Mouse (Mus musculus) T-helper 1 cell (primary cell): ENCODE results near the gene Mas1.

Experiments used
- in situ Hi-C: fragments of 300-600 bp; cut with MboI, MseI; formaldehyde crosslinking; loops from one replicate; pipeline ENCODE4 v1.15.1; 2025; ENCODE audit warnings: high pct_unique_total_duplicates

Gene Mas1

GRCm38 (mm10) chr17:12832657-12833056, 35.3 kb downstream of the Mas1 start:
- in situ Hi-C loops: no loop called here

- in situ Hi-C loops: no loop called here
Measured at GRCm38 (mm10) chr17:12832231-12832630, 35.7 kb downstream of the Mas1 start.

DNA sequence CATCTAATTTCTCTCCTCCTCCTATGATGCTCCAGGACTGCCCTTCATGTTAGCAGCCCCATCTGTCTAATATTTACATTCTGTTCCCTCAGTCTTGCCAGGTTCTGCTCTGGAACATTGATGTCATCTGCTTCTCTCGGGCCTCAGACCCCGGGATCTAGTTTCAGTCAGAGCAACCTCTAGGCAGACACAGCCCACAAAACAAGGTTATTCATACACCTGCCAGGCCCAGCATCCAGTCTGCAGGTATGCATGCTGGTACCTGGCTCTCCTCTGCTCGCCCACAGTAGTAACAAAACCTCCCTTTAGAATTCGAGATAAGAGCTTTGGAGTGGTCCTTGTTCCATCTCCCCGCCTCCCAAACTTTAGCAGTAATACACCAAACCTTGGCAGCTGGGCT, 37.6 kb downstream of the Mas1 start:
- in situ Hi-C loops: no loop called here

- in situ Hi-C loops: no loop called here
Measured at GRCm38 (mm10) chr17:12815885-12816284, 52.1 kb downstream of the Mas1 start.

DNA sequence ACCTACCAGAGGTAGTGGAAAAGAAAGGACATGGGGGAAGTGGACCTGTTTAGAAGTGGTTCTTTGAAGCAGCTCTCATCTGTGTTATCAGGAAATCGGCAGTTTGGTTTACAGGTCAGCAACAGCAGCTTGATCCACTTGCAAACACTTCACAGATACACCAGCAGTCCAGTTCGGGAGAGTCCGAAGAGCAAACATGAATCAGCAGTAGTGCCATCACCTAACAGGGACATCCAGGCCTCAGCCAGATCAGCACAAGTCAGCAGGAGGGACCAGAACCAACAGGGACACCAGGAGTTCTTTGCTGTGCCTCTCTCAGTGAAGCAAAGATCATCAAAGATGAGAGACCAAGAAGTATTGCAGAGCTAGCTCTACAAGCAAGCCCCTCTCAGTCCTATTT, 53.4 kb downstream of the Mas1 start:
- in situ Hi-C loops: no loop called here

- in situ Hi-C loops: no loop called here
Measured at GRCm38 (mm10) chr17:12810973-12811303, 57.0 kb downstream of the Mas1 start.

DNA sequence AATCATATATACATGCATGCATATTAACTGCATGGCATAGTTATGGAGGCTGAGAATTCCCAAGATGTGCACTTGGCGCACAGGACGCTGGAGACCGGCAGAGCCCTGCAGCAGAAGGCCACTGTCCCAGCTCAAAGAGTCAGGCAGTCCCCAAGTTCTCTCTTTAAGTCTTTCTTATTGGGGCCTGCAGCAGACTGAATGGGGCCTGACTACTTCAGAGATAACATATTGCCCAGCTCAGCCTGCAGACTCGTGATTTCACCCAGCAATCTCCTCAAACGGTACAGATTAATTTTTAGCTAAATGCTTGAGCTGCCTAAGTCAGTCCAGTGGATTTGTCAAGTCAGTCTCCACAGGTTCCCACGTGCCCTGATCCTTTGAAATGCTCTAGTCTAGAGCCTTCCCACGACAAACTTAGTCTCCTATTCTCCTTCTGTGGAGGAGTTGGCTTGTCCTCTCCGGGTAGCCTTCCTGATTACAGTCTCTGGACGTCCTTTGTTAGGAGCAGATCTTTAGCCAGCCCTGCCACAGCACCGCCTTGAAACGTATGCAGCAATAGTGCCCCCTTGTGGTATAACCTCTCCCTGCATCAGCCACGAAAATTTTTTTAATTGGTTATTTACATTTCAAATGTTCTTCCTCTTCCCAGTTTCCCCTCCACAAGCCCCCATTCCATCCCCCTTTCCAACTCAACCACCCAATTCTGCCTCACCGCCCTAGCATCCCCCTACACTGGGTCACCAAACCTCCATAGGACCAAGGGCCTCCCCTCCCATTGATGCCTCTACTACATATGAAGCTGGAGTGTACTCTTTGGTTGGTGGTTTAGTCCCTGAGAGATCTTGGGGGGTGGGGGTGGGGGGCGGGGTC, 57.6 kb downstream of the Mas1 start:
- in situ Hi-C loops: no loop called here

DNA sequence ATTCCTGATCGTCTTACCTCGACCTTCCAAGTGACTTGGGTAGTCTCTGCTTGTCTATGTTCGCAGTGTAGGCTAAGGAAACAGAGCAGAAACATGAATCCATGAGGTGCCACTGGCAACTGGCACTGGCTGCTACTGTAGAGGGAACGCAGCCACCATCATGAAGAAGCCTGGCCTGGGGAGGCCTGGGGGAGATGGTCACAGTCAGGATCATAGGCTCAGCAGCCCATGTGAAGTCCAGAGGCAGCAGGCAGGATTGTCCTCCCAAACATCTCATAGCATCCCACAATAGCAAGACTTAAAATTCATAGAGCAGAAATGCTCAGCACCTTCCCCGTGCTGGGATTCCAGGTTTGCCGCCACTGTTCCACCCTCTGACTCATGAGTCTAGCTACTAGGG, 59.1 kb downstream of the Mas1 start:
- in situ Hi-C loops: loop anchor here (5.0 kb wide), 1 partner anchor 87 kb away; no protein-coding TSS in a partner anchor

GRCm38 (mm10) chr17:12804584-12805445, 63.1 kb downstream of the Mas1 start:
- in situ Hi-C loops: loop anchor here (5.0 kb wide), 1 partner anchor 83 kb away; no protein-coding TSS in a partner anchor

GRCm38 (mm10) chr17:12801861-12802540, 65.9 kb downstream of the Mas1 start:
- in situ Hi-C loops: no loop called here

DNA sequence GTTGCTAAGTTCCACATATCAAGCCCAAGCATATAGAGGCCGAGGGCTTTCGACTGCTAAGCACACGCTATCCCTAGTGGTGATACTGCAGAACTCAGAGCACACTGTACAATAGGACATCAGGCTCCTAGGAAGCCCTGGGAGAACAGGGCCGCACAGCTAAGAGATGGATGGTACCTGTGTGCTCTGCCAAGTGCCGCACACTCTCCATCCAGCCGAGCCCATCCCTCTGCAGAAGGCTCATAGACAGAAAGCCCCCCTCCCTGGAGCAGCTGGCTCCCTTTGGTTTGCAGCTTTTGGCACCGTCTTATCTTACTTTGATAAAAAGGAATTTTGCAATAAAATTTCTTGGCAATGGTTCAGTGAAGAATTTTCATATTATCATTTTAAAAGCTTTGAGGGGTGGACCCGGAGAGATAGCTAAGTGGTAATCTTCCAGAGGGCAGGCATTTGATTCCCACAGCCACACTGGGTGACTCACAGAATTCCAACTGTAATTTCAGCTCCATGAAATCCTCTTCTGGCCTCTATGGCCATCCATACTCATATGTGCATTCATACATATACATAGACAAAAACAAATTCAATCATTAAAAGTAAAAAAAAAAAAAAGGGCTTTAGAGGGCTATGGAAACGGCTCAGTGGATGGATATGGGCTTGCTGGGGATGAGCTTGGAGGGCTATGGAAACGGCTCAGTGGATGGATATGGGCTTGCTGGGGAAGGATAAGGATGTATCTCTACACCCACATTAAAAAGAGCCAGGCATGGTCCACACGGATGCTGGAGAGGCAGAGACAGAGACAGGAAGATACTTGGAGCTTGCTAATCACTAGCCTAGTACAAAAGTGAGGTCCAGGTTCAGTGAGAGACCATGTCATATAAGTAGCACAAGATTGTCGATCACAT, 68.3 kb downstream of the Mas1 start:
- in situ Hi-C loops: no loop called here

- in situ Hi-C loops: no loop called here
Measured at GRCm38 (mm10) chr17:12798571-12798970, 69.4 kb downstream of the Mas1 start.

GRCm38 (mm10) chr17:12797427-12798029, 70.4 kb downstream of the Mas1 start:
- in situ Hi-C loops: no loop called here

- in situ Hi-C loops: no loop called here
Measured at GRCm38 (mm10) chr17:12796633-12797032, 71.3 kb downstream of the Mas1 start.

GRCm38 (mm10) chr17:12793660-12794406, 74.1 kb downstream of the Mas1 start:
- in situ Hi-C loops: loop anchor here (5.0 kb wide), 1 partner anchor 37 kb away; no protein-coding TSS in a partner anchor

GRCm38 (mm10) chr17:12792422-12793206, 75.3 kb downstream of the Mas1 start:
- in situ Hi-C loops: loop anchor here (5.0 kb wide), 1 partner anchor 35 kb away; no protein-coding TSS in a partner anchor

DNA sequence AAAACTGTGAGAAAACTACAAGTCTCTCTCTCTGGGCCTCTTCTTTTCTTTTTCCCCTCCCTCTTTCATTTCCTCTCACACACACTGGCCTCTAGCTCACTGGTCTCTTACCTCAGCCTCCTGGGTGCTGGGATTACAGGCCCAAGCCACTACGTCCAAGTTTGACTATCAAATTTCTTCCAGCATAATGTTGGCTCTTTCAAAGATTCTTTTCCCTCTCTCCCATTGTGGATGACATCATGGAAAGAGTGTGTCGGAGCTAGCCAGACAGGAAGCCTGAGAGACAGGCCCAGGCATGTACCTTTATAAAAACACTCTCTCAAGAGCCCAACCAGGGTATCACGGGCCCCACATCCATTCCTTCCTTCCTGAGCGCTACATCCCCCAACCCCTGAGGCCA, 76.5 kb downstream of the Mas1 start:
- in situ Hi-C loops: loop anchor here (5.0 kb wide), 1 partner anchor 34 kb away; no protein-coding TSS in a partner anchor

- in situ Hi-C loops: loop anchor here (5.0 kb wide), 1 partner anchor 34 kb away; no protein-coding TSS in a partner anchor
Measured at GRCm38 (mm10) chr17:12791079-12791406, 76.9 kb downstream of the Mas1 start.
